Mouse (Mus musculus): ENCODE results near the gene Olfr149. TPM values are rescaled to one million over a fixed set of nuclear protein-coding genes. Genes with fewer than 3 reads are reported as not detected.
"Not testable (repeated sequence)": the region's sequence is repeated elsewhere in the genome, so short reads cannot be mapped to it uniquely, and the experiment has no call there.

Olfr149 gene
- polyA plus RNA-seq (2012; rRNA removed) = not detected in 2 replicates

GRCm38 (mm10) chr9:39707017-39707416 lies at the start of gene Olfr149:
Gene Olfr149, minus strand, starts transcription at chr9:39707117.
- no peak for DNase-seq (ENCODE audit: low read depth, low spot score)

DNA sequence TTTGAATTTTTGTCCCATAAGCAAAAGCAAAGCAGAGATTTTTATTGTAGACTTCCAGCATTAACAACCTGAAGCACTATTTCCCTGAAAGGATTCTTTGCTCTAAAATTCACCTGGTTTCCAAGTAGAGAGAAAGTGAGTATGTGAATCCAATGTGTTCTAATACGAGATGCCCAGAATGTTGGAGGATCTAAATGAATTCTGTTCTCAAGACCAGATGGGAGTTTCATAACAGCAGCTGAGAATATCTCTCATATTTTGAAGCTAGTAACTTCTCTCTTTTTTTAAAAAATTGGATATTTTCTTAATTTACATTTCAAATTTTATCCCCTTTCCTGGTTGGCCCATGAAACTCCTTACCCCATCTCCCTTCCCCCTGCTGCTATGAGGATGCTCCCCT lies 39.5 kb upstream of the Olfr149 start:
- no peak for DNase-seq (ENCODE audit: low read depth, low spot score)
- 77% methylated on average over 1 of the region's 1 CpGs for whole genome bisulfite sequencing

GRCm38 (mm10) chr9:39745949-39746348 lies 39.0 kb upstream of the Olfr149 start, which contains the start of gene Olfr967:
Gene Olfr967, plus strand, starts transcription at chr9:39746249.
- no peak for DNase-seq (ENCODE audit: low read depth, low spot score)

GRCm38 (mm10) chr9:39740741-39741140 lies 33.8 kb upstream of the Olfr149 start:
- 52% methylated on average over 1 of the region's 1 CpGs for WGBS
- no peak for DNase-seq (ENCODE audit: low read depth, low spot score)

DNA sequence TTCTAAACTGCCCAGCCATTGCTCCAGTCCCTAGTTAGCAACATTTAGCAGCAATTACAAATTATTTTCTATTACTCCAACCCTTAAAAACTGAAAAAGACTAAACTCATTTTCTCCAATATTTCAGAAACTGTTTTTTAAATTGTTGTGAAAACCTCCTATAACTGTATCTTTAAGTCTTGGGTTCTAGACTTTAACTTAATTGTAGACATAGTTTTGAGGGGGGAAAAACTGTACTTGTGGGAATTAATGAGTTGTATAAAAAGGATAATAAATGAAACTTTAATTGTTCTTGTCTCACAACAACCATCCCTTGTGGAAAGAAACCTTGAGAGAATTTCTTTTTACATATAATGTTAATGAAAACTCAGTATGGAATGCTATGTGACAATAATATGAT lies 23.8 kb upstream of the Olfr149 start, which contains the start of gene Olfr150:
Gene Olfr150 (plus strand): TSS at position 301 of the 400 bp plus-strand sequence.
- DNase-seq (ENCODE audit: low read depth, low spot score) = no peak

- DNase-seq (ENCODE audit: low read depth, low spot score) = no peak
Observed at GRCm38 (mm10) chr9:39711053-39711452, 4.1 kb upstream of the Olfr149 start, which contains the start of gene Olfr965. Gene Olfr965, plus strand, starts transcription at chr9:39711353.

- DNase-seq (ENCODE audit: low read depth, low spot score) = no peak
- 46% methylated on average over 3 of the region's 3 CpGs for WGBS
Observed at GRCm38 (mm10) chr9:39708958-39709357, 2.0 kb upstream of the Olfr149 start.

DNA sequence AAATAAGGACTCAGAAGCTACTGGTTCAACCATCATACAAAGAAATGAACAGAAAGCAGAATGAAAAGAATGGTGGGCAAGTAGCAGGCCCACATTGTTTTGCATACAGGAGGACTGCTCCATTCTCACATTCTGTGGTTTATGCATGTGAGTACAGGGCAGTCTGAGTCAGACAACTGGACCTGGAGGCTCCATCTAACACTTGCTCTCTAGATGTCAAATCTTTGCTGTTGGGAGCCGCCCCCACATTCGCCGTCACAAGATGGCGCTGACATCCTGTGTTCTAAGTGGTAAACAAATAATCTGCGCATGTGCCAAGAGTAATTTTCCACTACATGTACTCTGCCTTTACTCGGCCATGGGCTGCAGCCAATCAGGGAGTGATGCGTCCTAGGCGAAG lies 5.8 kb downstream of the Olfr149 start:
- not testable (repeated sequence) for DNase-seq (ENCODE audit: low read depth, low spot score)
- 85% methylated on average over 8 of the region's 8 CpGs for WGBS

DNA sequence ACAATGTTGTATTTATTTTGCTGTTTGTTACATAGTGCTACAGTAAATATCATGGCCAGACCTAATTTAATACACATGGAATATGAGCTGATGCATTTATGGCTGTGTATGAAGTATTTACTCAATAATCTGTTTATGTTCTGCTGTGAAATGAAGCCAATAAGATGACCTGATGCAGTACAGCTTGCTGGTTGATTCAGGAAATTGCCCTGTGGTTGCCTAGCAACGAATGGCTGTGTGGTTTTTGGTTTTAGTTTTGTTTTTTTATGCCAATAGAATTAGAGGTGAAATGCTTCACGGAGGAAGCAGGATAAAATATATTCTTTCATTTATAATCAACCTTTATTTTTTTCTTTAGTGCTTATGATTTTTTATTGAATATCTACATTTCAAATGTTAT lies 27.6 kb downstream of the Olfr149 start:
- 48% methylated on average over 2 of the region's 2 CpGs for WGBS
- DNase-seq (ENCODE audit: low read depth, low spot score) = no peak

DNA sequence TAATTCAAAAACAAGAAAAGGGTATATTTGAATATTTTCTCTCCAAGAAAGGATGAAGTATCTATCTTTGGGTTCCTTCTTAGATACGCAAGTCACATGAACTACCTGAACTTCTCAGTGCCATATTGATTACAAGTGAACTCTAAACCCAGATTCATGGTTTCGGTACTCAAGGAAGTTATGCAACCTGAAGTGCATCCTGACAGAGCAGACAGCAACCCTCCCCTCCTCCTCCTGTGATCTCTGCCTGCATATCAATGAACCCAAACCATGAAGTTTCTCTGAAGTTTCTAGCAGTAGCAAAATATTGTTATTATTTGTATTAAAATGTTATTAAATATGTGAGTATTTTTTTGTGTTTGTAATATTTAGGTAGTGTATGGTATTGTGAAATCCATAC lies 28.4 kb downstream of the Olfr149 start:
- DNase-seq (ENCODE audit: low read depth, low spot score) = no peak
- WGBS = 98% methylated on average over 2 of the region's 2 CpGs

DNA sequence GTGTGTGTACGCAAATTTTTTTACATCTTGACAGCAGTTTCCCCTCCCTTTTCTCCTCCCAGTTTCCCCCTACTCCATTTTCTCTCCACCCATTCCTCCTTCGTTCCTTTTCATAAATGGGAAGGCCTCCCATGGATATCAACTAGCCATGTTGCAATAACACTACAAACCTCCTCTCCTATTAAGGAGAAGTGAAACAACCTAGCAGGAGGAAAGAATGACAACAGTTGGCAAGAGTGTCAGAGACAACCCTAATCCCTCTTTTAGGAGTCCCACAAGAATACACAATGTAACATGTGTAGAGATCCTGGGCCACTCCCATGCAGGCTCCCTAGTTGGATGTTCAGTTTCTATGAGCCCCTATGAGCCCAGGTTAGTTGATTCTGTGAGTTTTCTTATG lies 32.1 kb downstream of the Olfr149 start:
- DNase-seq (ENCODE audit: low read depth, low spot score) = no peak
- 69% methylated on average over 2 of the region's 2 CpGs for WGBS

GRCm38 (mm10) chr9:39669723-39670122 lies 37.2 kb downstream of the Olfr149 start:
- whole genome bisulfite sequencing = 63% methylated on average over 2 of the region's 2 CpGs
- DNase-seq (ENCODE audit: low read depth, low spot score) = no peak

DNA sequence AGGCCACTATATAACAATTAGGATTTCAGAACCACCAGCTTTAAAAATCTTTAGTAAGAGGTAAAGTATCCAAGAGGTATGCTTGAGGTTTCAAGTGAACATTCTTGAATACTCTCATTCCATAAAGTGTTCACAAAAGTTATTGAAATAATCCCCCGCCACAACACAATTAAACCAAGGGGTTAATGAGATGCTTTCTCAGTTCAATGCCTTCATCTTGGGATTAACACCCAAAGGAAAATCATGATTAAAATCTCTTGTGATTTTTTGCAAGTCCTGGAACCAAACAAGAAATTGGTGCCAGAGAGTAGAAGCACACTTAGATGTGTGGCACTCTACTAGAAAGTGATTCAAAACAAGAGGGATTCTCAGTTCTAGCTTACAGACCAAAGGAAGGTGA lies 40.0 kb downstream of the Olfr149 start, which contains the start of gene Olfr963:
Gene Olfr963 (plus strand): TSS at position 301 of the 400 bp plus-strand sequence.
- WGBS = 93% methylated on average over 1 of the region's 1 CpGs
- no peak for DNase-seq (ENCODE audit: low read depth, low spot score)

DNA sequence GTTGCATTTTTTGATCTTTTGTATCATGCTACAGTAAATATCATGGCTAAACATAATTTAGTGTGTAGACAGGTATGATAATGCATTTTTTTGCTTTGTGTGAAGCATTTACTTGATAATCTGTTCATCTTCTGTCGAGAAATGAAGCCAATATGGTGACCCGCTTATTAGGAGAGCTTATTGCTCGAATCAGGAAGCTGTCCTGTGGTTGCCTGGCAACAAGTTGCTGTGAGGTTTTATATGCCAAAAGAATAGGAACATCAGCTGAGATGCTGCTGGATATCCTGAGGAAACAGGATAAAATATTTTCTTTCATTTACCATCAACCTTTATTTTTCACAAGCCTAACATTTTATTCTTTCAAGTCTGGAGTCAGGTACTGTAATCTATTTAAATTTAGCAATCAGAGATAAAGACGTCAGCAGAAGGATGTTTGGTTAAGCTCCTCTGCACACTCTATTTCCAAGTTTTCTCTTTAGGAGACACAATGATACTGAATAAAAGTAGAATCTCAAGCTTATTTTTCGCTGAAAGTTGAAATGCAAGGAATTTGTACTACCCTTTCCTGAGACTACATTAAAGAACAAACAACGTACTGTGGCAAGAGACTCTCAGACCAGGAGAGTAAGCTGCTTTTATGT lies 52.0 kb downstream of the Olfr149 start:
- no peak for DNase-seq (ENCODE audit: low read depth, low spot score)
- WGBS = 58% methylated on average over 6 of the region's 6 CpGs

Other genes starting within 250 kb of the Olfr149 start
- not detected in 2 replicates for gene Olfr955, start 235.2 kb downstream of the Olfr149 start, polyA plus RNA-seq (2012; rRNA removed)
- not detected in 2 replicates for gene Olfr44, start 213.1 kb downstream of the Olfr149 start, polyA plus RNA-seq (2012; rRNA removed)
- not detected in 2 replicates for gene Olfr957, start 191.3 kb downstream of the Olfr149 start, polyA plus RNA-seq (2012; rRNA removed)
- not detected in 2 replicates for gene Olfr958, start 153.1 kb downstream of the Olfr149 start, polyA plus RNA-seq (2012; rRNA removed)
- not detected in 2 replicates for gene Olfr959, start 131.5 kb downstream of the Olfr149 start, polyA plus RNA-seq (2012; rRNA removed)
- gene AW551984, start 102.7 kb downstream of the Olfr149 start, polyA plus RNA-seq (2012; rRNA removed) = 0.49 and 0.53 TPM in 2 replicates
- gene Olfr148, start 96.5 kb downstream of the Olfr149 start, polyA plus RNA-seq (2012; rRNA removed) = not detected in 2 replicates
- gene Olfr960, start 85.7 kb downstream of the Olfr149 start, polyA plus RNA-seq (2012; rRNA removed) = not detected in 2 replicates
- not detected in 2 replicates for gene Olfr961, start 62.0 kb downstream of the Olfr149 start, polyA plus RNA-seq (2012; rRNA removed)
- gene Olfr963, start 39.9 kb downstream of the Olfr149 start, polyA plus RNA-seq (2012; rRNA removed) = not detected in 2 replicates
- not detected in 2 replicates for gene Olfr965, start 4.2 kb upstream of the Olfr149 start, polyA plus RNA-seq (2012; rRNA removed)
- gene Olfr150, start 23.9 kb upstream of the Olfr149 start, polyA plus RNA-seq (2012; rRNA removed) = not detected in 2 replicates
- gene Olfr967, start 39.1 kb upstream of the Olfr149 start, polyA plus RNA-seq (2012; rRNA removed) = not detected in 2 replicates
- gene Olfr968, start 76.1 kb upstream of the Olfr149 start, polyA plus RNA-seq (2012; rRNA removed) = not detected in 2 replicates
- gene Olfr969, start 83.8 kb upstream of the Olfr149 start, polyA plus RNA-seq (2012; rRNA removed) = not detected in 2 replicates
- gene Olfr970, start 101.7 kb upstream of the Olfr149 start, polyA plus RNA-seq (2012; rRNA removed) = not detected in 2 replicates
- not detected in 2 replicates for gene Olfr971, start 129.8 kb upstream of the Olfr149 start, polyA plus RNA-seq (2012; rRNA removed)
- not detected in 2 replicates for gene Olfr972, start 159.3 kb upstream of the Olfr149 start, polyA plus RNA-seq (2012; rRNA removed)
- not detected in 2 replicates for gene Olfr229, start 200.2 kb upstream of the Olfr149 start, polyA plus RNA-seq (2012; rRNA removed)
- not detected in 2 replicates for gene Olfr974, start 230.4 kb upstream of the Olfr149 start, polyA plus RNA-seq (2012; rRNA removed)
- not detected in 2 replicates for gene Olfr975, start 244.9 kb upstream of the Olfr149 start, polyA plus RNA-seq (2012; rRNA removed)